Mouse (Mus musculus): ENCODE results near the gene Vmn2r18.

Vmn2r18 gene

DNA sequence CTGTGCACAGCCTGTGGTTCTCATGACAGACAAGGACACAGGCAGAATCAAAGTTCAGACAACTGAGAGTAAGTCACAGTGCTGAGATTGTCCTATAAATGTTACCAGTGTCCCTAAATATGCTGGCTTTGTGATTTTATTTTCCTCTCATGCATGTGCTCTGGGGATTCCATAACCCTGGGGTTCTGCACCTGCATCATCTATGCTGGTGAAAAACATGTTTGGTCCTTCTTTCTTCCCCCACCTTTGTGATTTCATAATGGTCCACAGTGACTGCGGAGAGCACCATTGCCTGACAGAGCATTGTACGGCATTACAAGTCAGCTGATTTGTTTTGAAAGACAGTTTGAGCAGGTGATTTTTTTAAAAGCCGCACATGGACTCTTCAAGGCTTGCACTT lies at the start of gene Vmn2r18:
Gene Vmn2r18 (minus strand): TSS at position 101 of the 400 bp plus-strand sequence.
- DNase-seq (ENCODE audit: low spot score), result no peak

DNA sequence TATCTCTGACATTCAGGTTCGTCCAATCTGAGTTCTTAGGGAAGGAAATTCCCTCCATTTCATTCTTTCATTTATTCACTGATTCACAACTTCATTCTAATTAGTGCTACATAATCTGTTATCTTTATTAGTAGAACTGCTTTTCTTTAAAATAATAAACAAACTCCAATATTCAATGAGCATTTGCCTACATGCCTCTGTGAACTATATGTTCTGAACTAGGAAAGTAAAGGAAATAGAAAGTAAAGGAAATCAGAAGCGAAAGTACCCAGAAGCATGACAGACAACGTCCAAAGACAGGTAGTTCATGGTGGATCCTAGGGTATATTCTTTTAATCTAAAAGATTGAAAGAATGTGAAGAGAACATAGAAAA lies 45.6 kb upstream of the Vmn2r18 start:
- DNase-seq (ENCODE audit: low spot score), result no peak

DNA sequence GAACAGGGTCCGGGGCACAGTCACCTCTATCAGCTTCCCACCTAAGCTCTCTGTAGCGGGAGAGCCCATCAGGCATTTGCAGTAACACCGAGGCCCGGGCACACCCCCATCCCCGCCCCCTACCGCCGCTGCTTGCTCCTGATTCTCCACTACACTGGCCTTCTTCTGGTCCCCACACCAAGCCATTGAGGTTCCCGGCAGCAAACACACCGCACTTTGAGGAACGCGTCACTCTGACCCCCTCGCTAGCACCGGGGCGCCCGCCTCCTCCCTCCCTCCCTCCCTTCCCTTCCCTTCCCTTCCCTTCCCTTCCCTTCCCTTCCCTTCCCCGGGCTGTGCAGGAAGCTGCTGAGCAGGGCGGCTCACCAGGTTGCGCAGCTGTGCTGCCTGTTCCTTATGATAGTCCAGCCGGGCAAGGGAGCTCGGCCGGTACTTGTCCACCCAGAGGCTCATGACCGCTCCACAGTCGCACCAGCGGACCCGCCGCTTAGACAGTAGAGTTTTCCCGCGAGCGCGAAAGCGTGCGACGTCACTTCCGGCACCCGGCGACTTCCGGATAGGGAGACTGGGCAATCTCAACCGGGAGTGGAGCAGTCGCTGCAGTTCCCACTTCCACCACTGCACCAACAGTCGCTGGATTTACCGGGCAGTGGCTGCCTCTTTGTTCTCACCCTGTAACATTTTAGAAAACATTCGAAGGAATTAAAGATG lies 45.0 kb upstream of the Vmn2r18 start, which contains the start of gene Rfc3:
Gene Rfc3 (minus strand): TSS at position 543 of the 711 bp plus-strand sequence.
- peak; percentile 86 for DNase-seq (ENCODE audit: low spot score)

DNA sequence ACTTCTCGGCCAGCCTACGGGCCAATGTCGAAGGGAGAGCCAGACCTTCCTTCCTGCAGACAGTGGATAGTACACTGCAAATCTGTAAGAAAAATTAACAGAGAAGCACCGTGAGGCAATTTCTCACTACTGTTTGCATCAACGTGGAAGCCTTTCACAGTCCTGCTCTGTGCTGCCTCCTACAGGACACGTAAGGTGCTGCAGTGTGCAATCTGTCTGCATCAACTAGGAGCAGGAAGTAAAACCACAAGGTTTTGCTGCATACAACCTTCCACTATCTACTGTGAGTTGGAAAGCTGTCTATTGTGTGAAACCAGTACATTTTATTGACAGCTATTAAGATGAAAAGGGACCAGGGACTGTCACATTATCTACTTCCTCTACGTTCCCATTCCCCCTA lies 39.0 kb upstream of the Vmn2r18 start:
- no peak for DNase-seq (ENCODE audit: low spot score)

DNA sequence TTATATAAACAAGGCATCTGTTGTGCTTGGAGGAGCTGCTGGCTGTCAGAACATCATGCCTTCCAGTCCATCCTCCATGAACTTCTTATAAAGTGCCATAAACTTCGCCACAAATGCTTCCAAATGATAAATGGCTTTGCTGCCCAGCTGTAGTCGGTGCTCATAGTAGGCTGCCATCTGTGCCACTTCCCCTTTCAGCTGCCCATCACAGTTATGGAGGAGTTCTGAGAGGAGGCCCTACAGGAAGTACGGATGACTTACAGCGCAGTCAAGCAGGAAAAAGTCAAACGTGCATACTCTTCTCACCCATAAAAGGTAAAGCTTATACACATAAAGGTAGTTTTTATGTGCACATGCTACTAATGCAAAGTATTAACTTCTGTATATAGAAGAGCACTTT lies 37.0 kb upstream of the Vmn2r18 start:
- DNase-seq (ENCODE audit: low spot score), result no peak

DNA sequence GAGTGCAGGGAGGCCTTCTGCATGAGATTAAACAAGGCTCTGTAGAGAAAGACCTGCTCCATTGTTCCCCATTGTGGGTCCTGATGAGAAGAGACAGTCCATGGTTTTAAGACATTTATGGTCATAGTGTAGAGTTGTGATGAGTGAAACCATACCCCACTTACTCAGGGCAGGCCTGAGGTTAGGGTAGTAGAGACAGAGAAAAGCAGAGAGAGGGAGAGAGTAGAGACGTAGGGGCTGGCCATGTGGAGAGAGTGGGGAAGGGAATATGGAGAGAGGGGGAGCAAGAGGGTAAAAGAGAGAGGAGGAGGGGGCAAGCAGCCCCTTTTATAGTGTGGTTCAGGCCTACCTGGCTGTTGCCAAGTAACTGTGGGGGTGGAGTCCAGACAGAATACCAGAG lies 36.3 kb upstream of the Vmn2r18 start:
- no peak for DNase-seq (ENCODE audit: low spot score)

DNA sequence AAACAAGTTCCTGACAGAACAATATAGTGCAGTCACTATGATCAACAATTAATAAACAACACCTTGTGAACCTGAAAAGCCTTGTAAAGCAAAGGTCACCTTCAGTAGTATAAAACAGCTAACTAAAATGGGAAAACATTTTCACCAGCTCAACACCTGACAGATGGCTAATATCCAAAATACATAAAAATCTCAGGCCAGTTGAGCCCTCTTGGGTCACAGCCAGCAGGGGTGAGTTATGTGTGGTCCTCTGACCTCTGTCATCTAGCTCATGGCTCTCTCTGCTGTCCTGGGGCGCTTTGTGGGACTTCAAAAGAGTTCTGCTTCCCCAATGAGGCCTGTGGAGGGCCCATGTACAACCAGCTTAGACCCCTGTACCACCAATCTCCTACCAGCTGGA lies 4.1 kb downstream of the Vmn2r18 start:
- no peak for DNase-seq (ENCODE audit: low spot score)
